Mouse (Mus musculus): ENCODE data around the gene Kctd19. TPM values are rescaled to one million over a fixed set of nuclear protein-coding genes. Genes with fewer than 3 reads are reported as not detected.

The Kctd19 gene
- polyA plus RNA-seq, 1 experiment, result 0.32 TPM

DNA sequence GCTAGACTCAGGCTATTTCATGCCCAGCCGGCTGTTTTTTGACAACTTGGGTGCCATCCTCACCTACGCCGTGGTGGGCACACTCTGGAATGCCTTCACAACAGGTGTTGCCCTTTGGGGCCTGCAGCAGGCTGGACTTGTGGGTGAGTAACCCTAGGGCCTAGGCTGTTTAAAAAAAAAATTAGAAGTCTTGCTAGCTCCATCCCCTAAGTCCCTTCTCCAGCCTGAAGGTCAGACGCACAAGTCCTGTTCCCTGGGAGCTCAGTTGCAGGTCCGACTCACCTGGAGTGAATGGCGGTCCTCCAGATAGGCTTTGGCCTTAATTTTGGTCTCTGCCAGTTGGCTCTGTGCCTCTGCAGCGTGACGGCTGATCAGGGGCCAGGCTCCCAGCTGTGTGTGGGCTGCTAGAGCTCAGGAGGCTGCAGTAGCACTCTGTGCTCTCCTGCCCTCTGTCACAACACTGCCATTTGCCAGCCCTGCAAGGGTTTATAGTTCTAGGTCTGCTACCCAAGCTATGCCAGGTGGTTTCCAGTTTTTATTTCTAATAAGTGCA, 59.6 kb downstream of the Kctd19 start:
- Histone ChIP-seq H3K4me1 (ENCODE audit: control insufficient read depth, insufficient read depth, low read length) (no peaks in the 10 kb centered on the region), H3K4me3 (replicated peaks; ENCODE audit: extremely low read depth, low read depth, low read length) (no peak overlapping the region)
- no peak for DNase-seq
- 80% methylated on average over 8 of the region's 8 CpGs for WGBS
- TF ChIP-seq POLR2A (IDR thresholded peaks at IDR 0.05; ENCODE audit: borderline replicate concordance, extremely low read depth, low read depth, low read length) (no peak), CTCF (IDR thresholded peaks at IDR 0.05; ENCODE audit: insufficient read depth, low read length) (no peak)

- DNase-seq, result no peak
- no peak overlapping the region for H3K4me3 ChIP-seq (replicated peaks; ENCODE audit: extremely low read depth, low read depth, low read length)
- 71% methylated on average over 7 of the region's 7 CpGs for WGBS
- TF ChIP-seq CTCF (IDR thresholded peaks at IDR 0.05; ENCODE audit: insufficient read depth, low read length) (no peak), POLR2A (IDR thresholded peaks at IDR 0.05; ENCODE audit: borderline replicate concordance, extremely low read depth, low read depth, low read length) (no peak)
- peaks cover 5% of the 10 kb centered on the region for H3K4me1 ChIP-seq (ENCODE audit: control insufficient read depth, insufficient read depth, low read length)
Observed at GRCm38 (mm10) chr8:105350186-105350585, 63.1 kb downstream of the Kctd19 start.

GRCm38 (mm10) chr8:105349096-105349771, 64.1 kb downstream of the Kctd19 start:
- Histone ChIP-seq H3K4me3 (replicated peaks; ENCODE audit: extremely low read depth, low read depth, low read length) (peak overlapping the region; percentile 71), H3K4me1 (ENCODE audit: control insufficient read depth, insufficient read depth, low read length) (peaks cover 13% of the 10 kb centered on the region)
- DNase-seq, result no peak
- WGBS, result 6% methylated on average over 41 of the region's 48 CpGs
- TF ChIP-seq CTCF (IDR thresholded peaks at IDR 0.05; ENCODE audit: insufficient read depth, low read length) (no peak), POLR2A (IDR thresholded peaks at IDR 0.05; ENCODE audit: borderline replicate concordance, extremely low read depth, low read depth, low read length) (no peak)

GRCm38 (mm10) chr8:105348450-105349095, 64.7 kb downstream of the Kctd19 start, which contains the start of gene Slc9a5:
Slc9a5 (plus strand) TSS chr8:105348843.
- TF ChIP-seq CTCF (IDR thresholded peaks at IDR 0.05; ENCODE audit: insufficient read depth, low read length) (no peak), POLR2A (IDR thresholded peaks at IDR 0.05; ENCODE audit: borderline replicate concordance, extremely low read depth, low read depth, low read length) (no peak)
- WGBS, result under 1% methylated on average over 34 of the region's 34 CpGs
- DNase-seq, result peak; percentile 52
- Histone ChIP-seq H3K4me3 (replicated peaks; ENCODE audit: extremely low read depth, low read depth, low read length) (peak within 1 kb of the TSS; percentile 92), H3K4me1 (ENCODE audit: control insufficient read depth, insufficient read depth, low read length) (peaks cover 14% of the 10 kb centered on the region)

DNA sequence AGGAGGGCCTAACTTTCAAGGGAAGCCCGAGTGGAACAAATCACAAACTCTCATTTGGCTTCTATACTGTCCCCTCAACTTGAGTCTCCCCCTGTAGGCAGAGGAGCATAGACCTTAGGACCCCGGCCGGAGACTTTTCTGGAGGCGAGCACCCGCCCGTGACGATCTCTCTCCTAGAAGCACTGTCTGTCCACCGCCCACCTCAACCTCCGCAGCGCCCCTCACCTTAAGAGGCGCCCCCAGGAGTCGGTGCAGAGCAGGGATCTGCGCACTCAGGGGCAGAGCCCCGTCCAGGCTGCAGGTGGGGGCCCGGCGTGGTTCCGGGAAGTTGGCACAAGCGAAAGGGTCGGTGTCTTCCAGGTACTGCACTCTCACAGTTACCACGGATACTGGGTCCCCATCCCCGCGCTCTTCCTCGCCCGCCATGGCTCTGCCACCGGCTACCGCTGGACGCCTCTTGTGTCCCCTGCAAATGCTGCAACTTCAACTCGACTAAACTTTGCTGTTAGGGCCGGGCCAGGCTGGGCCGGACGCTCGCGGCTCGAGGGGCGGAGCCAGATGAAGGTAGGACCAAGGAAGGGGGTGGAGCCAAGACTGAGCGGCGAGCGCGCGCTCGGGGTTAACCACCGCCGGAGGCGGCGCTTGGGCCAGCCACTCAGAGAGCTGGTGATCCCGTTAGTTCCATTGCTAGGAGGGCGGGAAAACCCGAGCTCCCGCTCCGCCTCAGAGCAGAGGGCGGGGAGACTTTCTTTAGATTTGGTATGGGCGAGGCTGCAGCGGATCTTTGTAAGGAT, 65.7 kb downstream of the Kctd19 start, which contains the start of gene Fhod1:
Gene Fhod1 (minus strand): TSS at position 526 of the 794 bp plus-strand sequence.
- peak within 1 kb of the TSS; percentile 92 for H3K4me3 ChIP-seq (replicated peaks; ENCODE audit: extremely low read depth, low read depth, low read length)
- WGBS, result 1% methylated on average over 53 of the region's 53 CpGs
- no peak for TF ChIP-seq CTCF (IDR thresholded peaks at IDR 0.05; ENCODE audit: insufficient read depth, low read length)
- TF ChIP-seq POLR2A (IDR thresholded peaks at IDR 0.05; ENCODE audit: borderline replicate concordance, extremely low read depth, low read depth, low read length), result peak; percentile 92
- DNase-seq, result peak; percentile 91
- H3K4me1 ChIP-seq (ENCODE audit: control insufficient read depth, insufficient read depth, low read length), result peaks cover 17% of the 10 kb centered on the region

GRCm38 (mm10) chr8:105346611-105347427, 66.5 kb downstream of the Kctd19 start:
- DNase-seq, result peak; percentile 86
- 3% methylated on average over 34 of the region's 34 CpGs for WGBS
- TF ChIP-seq POLR2A (IDR thresholded peaks at IDR 0.05; ENCODE audit: borderline replicate concordance, extremely low read depth, low read depth, low read length) (peak; percentile 41; the same call in 1 of the 2 replicates), CTCF (IDR thresholded peaks at IDR 0.05; ENCODE audit: insufficient read depth, low read length) (no peak)
- H3K4me1 ChIP-seq (ENCODE audit: control insufficient read depth, insufficient read depth, low read length), result peaks cover 17% of the 10 kb centered on the region
- H3K4me3 ChIP-seq (replicated peaks; ENCODE audit: extremely low read depth, low read depth, low read length), result peak overlapping the region; percentile 92

GRCm38 (mm10) chr8:105345061-105345975, 68.0 kb downstream of the Kctd19 start:
- peak; percentile 44 for DNase-seq
- TF ChIP-seq POLR2A (IDR thresholded peaks at IDR 0.05; ENCODE audit: borderline replicate concordance, extremely low read depth, low read depth, low read length) (no peak), CTCF (IDR thresholded peaks at IDR 0.05; ENCODE audit: insufficient read depth, low read length) (no peak)
- H3K4me1 ChIP-seq (ENCODE audit: control insufficient read depth, insufficient read depth, low read length), result peaks cover 29% of the 10 kb centered on the region
- WGBS, result 11% methylated on average over 7 of the region's 7 CpGs
- H3K4me3 ChIP-seq (replicated peaks; ENCODE audit: extremely low read depth, low read depth, low read length), result peak overlapping the region; percentile 28

Measured in lung, adult 2 months (tissue).